Mouse (Mus musculus) stomach, embryonic 15.5 days (tissue): ENCODE results near the gene Car14. TPM values are rescaled to one million over a fixed set of nuclear protein-coding genes. Genes with fewer than 3 reads are reported as not detected.
A peak's percentile ranks its signal among the peaks of the same experiment; 100 is the strongest.
"Not testable (repeated sequence)": the region's sequence is repeated elsewhere in the genome, so short reads cannot be mapped to it uniquely, and the experiment has no call there.

ENCODE experiments used
- ATAC-seq: fragments of 200-750 bp; cut with Nextera tagmentation; 2 replicates; pipeline ENCODE4 v1.8.0; 2017; ENCODE audit warnings: low read depth, moderate number of reproducible peaks, moderate TSS enrichment; ENCODE audit not compliant: insufficient read depth, low FRiP score
- H3K27ac ChIP-seq: fragments of 300-500 bp; sonication (generic); 2 replicates; pipeline ENCODE4 v1.5.1; 2015; ENCODE audit warnings: mild to moderate bottlenecking, inconsistent platforms
- H3K27me3 ChIP-seq: fragments of 300-500 bp; sonication (generic); replicated peaks from 2 replicates; pipeline ENCODE4 v1.6.1; 2015; ENCODE audit warnings: inconsistent platforms
- H3K36me3 ChIP-seq: fragments of 300-500 bp; sonication (generic); 2 replicates; pipeline ENCODE4 v1.6.1; 2015; ENCODE audit warnings: inconsistent platforms
- H3K4me1 ChIP-seq: fragments of 300-500 bp; sonication (generic); 2 replicates; pipeline ENCODE4 v1.6.1; 2015; ENCODE audit warnings: inconsistent platforms
- H3K4me2 ChIP-seq: fragments of 300-500 bp; sonication (generic); 2 replicates; pipeline ENCODE4 v1.6.1; 2015; ENCODE audit warnings: mild to moderate bottlenecking, inconsistent platforms
- H3K4me3 ChIP-seq: fragments of 300-500 bp; sonication (generic); replicated peaks from 2 replicates; pipeline ENCODE4 v1.5.1; 2015; ENCODE audit warnings: inconsistent platforms
- H3K9ac ChIP-seq: fragments of 300-500 bp; sonication (generic); 2 replicates; pipeline ENCODE4 v1.6.1; 2015; ENCODE audit warnings: inconsistent platforms
- H3K9me3 ChIP-seq: fragments of 300-500 bp; sonication (generic); 2 replicates; pipeline ENCODE4 v1.6.1; 2016; ENCODE audit warnings: inconsistent platforms
- WGBS: fragments of 180-500 bp; shearing (Covaris S2); methylation state at CpG from one replicate; pipeline ENCODE4 v1.1.7; 2015; 5-methylcytosine and 5-hydroxymethylcytosine counted together
- polyA plus RNA-seq: library from polyadenylated mRNA; unstranded; fragments of >200 nt; fragmentation: Nextera tagmentation; extraction: Ambion mirVana; gene quantifications from 2 replicates; pipeline ENCODE4 v1.2.1, GENCODE M21; 2015

The Car14 gene
- polyA plus RNA-seq = 2.8 and 3.0 TPM in 2 replicates

GRCm38 (mm10) chr3:95904568-95904967 is at the start of gene Car14:
Car14 (minus strand) TSS chr3:95904691.
- 1% methylated on average over 15 of the region's 15 CpGs for WGBS
- ATAC-seq = no peak
- no peak within 1 kb of the TSS for H3K27ac ChIP-seq

GRCm38 (mm10) chr3:95953522-95953921 is 49.0 kb upstream of the Car14 start:
- no peak for ATAC-seq
- Histone ChIP-seq H3K36me3 (no peaks in the 10 kb centered on the region), H3K9me3 (no peaks in the 10 kb centered on the region), H3K27ac (no peak overlapping the region), H3K27me3 (no peaks in the 10 kb centered on the region), H3K4me3 (no peak overlapping the region), H3K4me1 (no peaks in the 10 kb centered on the region), H3K9ac (no peak overlapping the region), H3K4me2 (no peak overlapping the region)
- WGBS = 72% methylated on average over 3 of the region's 3 CpGs

More at GRCm38 (mm10) chr3:95904568-95904967, at the start of gene Car14:
- peaks cover 21% of the 10 kb centered on the region for H3K4me1 ChIP-seq
- H3K4me2 ChIP-seq = peak within 1 kb of the TSS; percentile 59
- H3K27me3 ChIP-seq = peaks cover 5% of the 10 kb centered on the region; the same call in 1 of the 2 replicates
- no peaks in the 10 kb centered on the region for H3K36me3 ChIP-seq
- peak within 1 kb of the TSS; percentile 28 for H3K4me3 ChIP-seq
- no peak within 1 kb of the TSS for H3K9ac ChIP-seq
- H3K9me3 ChIP-seq = no peaks in the 10 kb centered on the region

DNA sequence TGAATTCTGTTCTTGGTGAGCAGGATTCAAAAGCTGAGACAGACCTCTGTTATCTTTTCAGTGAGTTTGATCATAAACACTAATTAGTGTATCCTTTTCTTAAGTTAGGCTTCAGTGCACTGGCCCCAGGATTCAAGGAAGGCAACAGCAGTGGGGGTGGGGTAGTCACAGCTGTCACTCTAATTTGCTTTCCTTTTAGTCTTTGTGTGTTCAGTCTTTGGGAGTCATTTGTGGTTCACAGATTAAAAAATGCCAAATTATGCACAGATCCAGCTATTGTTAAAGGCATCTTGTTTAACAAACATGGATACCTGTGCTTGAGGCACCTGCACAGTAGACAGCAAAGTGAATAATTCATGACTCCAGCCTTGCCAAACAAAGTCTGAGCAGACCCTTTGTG is 48.5 kb upstream of the Car14 start:
- no peak overlapping the region for H3K4me3 ChIP-seq
- H3K4me2 ChIP-seq = no peak overlapping the region
- no peaks in the 10 kb centered on the region for H3K9me3 ChIP-seq
- ATAC-seq = no peak
- H3K9ac ChIP-seq = no peak overlapping the region
- H3K36me3 ChIP-seq = no peaks in the 10 kb centered on the region
- H3K4me1 ChIP-seq = no peaks in the 10 kb centered on the region
- no peak overlapping the region for H3K27ac ChIP-seq
- no peaks in the 10 kb centered on the region for H3K27me3 ChIP-seq

DNA sequence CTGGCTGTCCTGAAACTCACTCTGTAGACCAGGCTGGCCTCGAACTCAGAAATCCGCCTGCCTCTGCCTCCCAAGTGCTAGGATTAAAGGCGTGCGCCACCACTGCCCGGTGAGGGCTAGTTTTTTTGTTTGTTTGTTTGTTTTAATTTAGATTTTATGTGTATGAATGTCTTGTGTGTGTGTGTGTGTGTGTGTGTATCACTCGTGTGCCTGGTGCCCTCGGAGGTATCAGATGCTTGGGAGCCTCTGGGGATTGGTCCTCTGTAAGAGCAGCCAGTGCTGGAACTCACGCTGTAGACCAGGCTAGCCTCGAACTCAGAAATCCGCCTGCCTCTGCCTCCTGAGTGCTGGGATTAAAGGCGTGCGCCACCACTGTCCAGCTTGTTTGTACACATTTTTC is 47.1 kb upstream of the Car14 start:
- H3K9me3 ChIP-seq, H3K36me3 ChIP-seq, H3K4me1 ChIP-seq, H3K9ac ChIP-seq, ATAC-seq, H3K27me3 ChIP-seq: not testable (repeated sequence)
- peak overlapping the region; percentile 51 for H3K4me3 ChIP-seq
- H3K27ac ChIP-seq = peak overlapping the region; percentile 96
- 66% methylated on average over 12 of the region's 12 CpGs for WGBS
- H3K4me2 ChIP-seq = peak overlapping the region; percentile 61

DNA sequence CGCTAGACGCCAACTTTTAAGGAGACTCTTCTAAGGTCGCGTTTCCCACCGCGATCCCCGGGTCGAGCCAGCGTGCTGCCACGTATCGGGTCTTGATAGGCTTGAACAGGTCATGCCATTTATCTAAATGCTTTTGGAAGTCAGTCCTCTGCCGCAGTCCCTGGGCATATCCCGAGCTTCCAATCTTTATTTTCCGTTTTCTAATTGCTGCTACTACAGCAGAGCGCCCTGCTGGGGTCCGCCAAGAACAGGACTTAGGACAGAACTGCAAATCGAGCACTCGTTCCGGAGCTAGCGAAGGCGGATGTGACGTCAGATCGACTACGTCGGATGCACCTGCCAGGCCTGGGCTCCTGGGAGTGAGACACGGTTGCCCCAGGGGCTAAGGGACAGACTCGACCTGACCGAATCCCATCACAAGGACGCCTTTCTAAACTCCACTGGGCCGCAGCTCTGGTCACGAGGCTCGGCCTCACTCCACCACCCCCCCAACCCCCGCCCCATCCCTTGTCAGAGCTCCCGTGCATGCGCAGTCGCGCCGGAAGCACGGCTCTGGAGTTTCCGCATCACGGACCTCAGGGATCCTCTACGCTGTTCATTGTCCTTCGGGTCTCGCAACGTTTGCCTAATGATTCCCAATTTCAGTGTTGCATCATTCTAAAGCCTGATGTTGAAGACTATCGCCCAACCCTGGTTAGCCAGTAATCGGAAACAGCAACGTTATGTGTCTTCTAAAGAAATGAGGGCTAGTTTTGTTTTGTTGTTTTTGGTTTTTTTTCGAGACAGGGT is 46.5 kb upstream of the Car14 start:
- Histone ChIP-seq H3K4me2 (peak overlapping the region; percentile 61), H3K36me3 (peaks cover 5% of the 10 kb centered on the region), H3K4me1 (no peaks in the 10 kb centered on the region), H3K9me3 (no peaks in the 10 kb centered on the region), H3K4me3 (peak overlapping the region; percentile 51), H3K9ac (peak overlapping the region; percentile 38), H3K27ac (peak overlapping the region; percentile 96), H3K27me3 (no peaks in the 10 kb centered on the region)
- peak; percentile 95 for ATAC-seq
- WGBS = 1% methylated on average over 49 of the region's 49 CpGs

DNA sequence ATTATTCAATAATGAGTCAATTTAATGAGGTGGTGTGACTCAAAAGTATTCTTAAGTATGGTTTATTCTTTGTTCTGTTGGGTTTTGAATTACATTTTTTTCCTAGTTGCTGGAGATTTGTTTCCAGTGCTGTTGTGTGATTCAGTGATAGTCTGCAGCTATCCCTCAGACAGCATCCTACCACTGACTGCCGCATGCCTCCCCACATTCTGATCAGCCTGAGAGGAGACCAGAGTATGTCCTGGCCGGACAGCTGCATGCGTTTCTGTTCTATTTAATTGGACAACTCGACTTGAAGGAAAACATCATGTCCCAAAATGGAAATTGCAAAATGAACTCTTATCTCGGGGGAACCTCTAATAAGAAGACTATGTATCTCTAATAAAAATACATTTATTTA is 43.8 kb upstream of the Car14 start:
- H3K9ac ChIP-seq = no peak overlapping the region
- H3K4me1 ChIP-seq = no peaks in the 10 kb centered on the region
- WGBS = 87% methylated on average over 5 of the region's 5 CpGs
- H3K4me2 ChIP-seq = no peak overlapping the region
- no peak for ATAC-seq
- H3K4me3 ChIP-seq = no peak overlapping the region
- no peaks in the 10 kb centered on the region for H3K27me3 ChIP-seq
- peaks cover 16% of the 10 kb centered on the region for H3K36me3 ChIP-seq
- no peak overlapping the region for H3K27ac ChIP-seq
- no peaks in the 10 kb centered on the region for H3K9me3 ChIP-seq

- WGBS = 84% methylated on average over 14 of the region's 14 CpGs
- no peaks in the 10 kb centered on the region for H3K27me3 ChIP-seq
- H3K36me3 ChIP-seq = peaks cover 30% of the 10 kb centered on the region
These were observed 41.3 kb upstream of the Car14 start for GRCm38 (mm10) chr3:95945731-95946240.

DNA sequence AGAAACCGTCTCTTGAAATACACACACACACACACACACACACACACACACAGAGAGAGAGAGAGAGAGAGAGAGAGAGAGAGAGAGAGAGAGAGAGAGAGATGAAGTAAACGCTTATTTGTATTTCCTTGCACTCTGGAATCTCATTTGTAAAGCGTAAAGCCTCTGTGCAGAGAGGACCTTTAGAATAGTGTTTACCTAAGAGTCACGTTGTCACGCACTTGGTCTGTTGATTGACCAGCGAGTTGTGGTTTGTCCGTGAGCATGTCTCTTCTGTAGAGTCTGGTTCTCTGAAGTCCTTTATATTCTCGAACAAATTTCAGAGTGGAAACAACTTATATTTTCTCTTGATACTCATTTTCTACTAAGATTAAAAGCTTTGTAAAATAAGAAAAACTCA is 40.3 kb upstream of the Car14 start:
- Histone ChIP-seq H3K27ac (no peak overlapping the region), H3K4me1 (no peaks in the 10 kb centered on the region), H3K36me3 (peaks cover 35% of the 10 kb centered on the region), H3K9me3 (no peaks in the 10 kb centered on the region), H3K9ac (no peak overlapping the region), H3K27me3 (no peaks in the 10 kb centered on the region), H3K4me2 (no peak overlapping the region), H3K4me3 (no peak overlapping the region)
- WGBS = 80% methylated on average over 8 of the region's 8 CpGs
- ATAC-seq = no peak

More at GRCm38 (mm10) chr3:95945731-95946240, 41.3 kb upstream of the Car14 start:
- no peak overlapping the region for H3K4me3 ChIP-seq
- H3K4me1 ChIP-seq = no peaks in the 10 kb centered on the region
- no peaks in the 10 kb centered on the region for H3K9me3 ChIP-seq
- no peak overlapping the region for H3K9ac ChIP-seq
- no peak for ATAC-seq
- H3K27ac ChIP-seq = no peak overlapping the region
- H3K4me2 ChIP-seq = no peak overlapping the region

DNA sequence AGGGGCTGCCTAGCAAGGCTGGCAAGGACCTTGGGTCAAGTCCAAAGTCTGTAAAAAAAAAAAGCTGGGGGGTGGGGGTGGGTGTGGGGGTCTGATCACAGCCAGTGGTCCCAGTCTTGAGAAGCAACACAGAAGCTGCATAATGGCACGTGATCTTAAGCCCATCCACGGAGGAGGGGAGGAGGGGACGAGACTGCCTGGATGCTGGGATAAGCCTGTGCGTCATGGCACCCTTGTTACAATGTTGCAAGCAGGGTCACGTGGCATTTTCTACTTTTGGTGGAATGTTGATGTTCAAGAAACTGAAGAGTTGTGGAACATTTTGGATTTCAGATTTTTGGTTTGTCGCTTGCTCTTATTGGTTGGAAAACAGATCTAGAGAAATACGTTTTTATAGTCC is 38.7 kb upstream of the Car14 start:
- peaks cover 47% of the 10 kb centered on the region for H3K36me3 ChIP-seq
- ATAC-seq = no peak

GRCm38 (mm10) chr3:95942749-95943148 is 38.3 kb upstream of the Car14 start:
- Histone ChIP-seq H3K27ac (no peak overlapping the region), H3K9ac (no peak overlapping the region), H3K4me1 (no peaks in the 10 kb centered on the region), H3K27me3 (no peaks in the 10 kb centered on the region), H3K4me3 (no peak overlapping the region), H3K4me2 (no peak overlapping the region), H3K9me3 (no peaks in the 10 kb centered on the region), H3K36me3 (peaks cover 51% of the 10 kb centered on the region)
- no peak for ATAC-seq
- 83% methylated on average over 6 of the region's 6 CpGs for WGBS

More for the DNA sequence above, 38.7 kb upstream of the Car14 start:
- no peaks in the 10 kb centered on the region for H3K4me1 ChIP-seq
- no peak overlapping the region for H3K27ac ChIP-seq
- no peak overlapping the region for H3K9ac ChIP-seq
- WGBS = 92% methylated on average over 7 of the region's 7 CpGs
- H3K27me3 ChIP-seq = no peaks in the 10 kb centered on the region
- H3K4me3 ChIP-seq = no peak overlapping the region
- no peaks in the 10 kb centered on the region for H3K9me3 ChIP-seq
- H3K4me2 ChIP-seq = no peak overlapping the region

DNA sequence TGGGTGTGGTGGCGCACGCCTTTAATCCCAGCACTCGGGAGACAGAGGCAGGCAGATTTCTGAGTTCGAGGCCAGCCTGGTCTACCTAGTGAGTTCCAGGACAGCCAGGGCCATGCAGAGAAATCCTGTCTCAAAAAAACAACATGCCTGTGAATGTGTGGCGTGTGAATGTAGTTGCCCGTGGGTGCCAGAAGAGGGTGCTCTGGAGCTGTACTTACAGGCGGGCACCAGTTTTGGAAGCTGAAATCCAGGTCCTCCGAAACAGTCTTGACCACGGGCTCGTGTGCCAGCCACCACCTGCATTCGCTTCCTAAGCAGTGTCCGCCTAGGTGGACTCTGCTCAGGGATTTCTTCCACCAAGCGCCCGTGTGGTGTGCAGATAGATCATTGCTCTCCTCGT is 34.3 kb upstream of the Car14 start:
- no peak for ATAC-seq
- WGBS = 95% methylated on average over 15 of the region's 15 CpGs

DNA sequence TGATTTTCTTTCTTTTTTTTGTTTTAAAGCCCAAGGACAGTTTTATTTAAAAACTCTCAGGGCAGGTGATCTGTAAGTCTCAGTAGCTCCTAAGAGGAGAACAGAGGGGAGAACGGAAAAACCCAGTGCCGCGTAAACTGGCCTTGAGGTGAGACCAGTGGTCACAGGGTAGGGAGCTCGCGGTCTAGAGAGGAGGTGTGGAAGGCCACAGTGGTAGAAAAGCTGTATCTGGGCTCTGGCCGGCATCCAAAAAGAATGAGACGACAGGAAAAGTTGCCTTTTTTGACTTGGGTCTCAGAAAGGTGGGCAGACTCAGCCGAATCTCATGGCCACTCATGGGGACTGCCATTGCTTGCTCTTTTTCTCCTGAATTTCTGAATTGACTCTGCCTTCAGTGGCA is 33.7 kb upstream of the Car14 start:
- no peak overlapping the region for H3K9ac ChIP-seq
- no peaks in the 10 kb centered on the region for H3K27me3 ChIP-seq
- H3K27ac ChIP-seq = no peak overlapping the region
- 98% methylated on average over 8 of the region's 8 CpGs for WGBS
- no peaks in the 10 kb centered on the region for H3K9me3 ChIP-seq
- H3K4me1 ChIP-seq = no peaks in the 10 kb centered on the region
- ATAC-seq = no peak
- H3K4me3 ChIP-seq = no peak overlapping the region
- H3K36me3 ChIP-seq = peaks cover 58% of the 10 kb centered on the region
- H3K4me2 ChIP-seq = no peak overlapping the region

More for the DNA sequence above, 34.3 kb upstream of the Car14 start:
- Histone ChIP-seq H3K9me3 (no peaks in the 10 kb centered on the region), H3K9ac (no peak overlapping the region), H3K4me1 (no peaks in the 10 kb centered on the region), H3K36me3 (peaks cover 58% of the 10 kb centered on the region), H3K27ac (no peak overlapping the region), H3K27me3 (no peaks in the 10 kb centered on the region), H3K4me3 (no peak overlapping the region), H3K4me2 (no peak overlapping the region)
